Mouse (Mus musculus): Measurements from ENCODE around the gene Dhx34. TPM values are rescaled to one million over a fixed set of nuclear protein-coding genes. Genes with fewer than 3 reads are reported as not detected.

The Dhx34 gene
- total RNA-seq (2023) = 10 to 100 TPM; 28.8 to 32.0 TPM

DNA sequence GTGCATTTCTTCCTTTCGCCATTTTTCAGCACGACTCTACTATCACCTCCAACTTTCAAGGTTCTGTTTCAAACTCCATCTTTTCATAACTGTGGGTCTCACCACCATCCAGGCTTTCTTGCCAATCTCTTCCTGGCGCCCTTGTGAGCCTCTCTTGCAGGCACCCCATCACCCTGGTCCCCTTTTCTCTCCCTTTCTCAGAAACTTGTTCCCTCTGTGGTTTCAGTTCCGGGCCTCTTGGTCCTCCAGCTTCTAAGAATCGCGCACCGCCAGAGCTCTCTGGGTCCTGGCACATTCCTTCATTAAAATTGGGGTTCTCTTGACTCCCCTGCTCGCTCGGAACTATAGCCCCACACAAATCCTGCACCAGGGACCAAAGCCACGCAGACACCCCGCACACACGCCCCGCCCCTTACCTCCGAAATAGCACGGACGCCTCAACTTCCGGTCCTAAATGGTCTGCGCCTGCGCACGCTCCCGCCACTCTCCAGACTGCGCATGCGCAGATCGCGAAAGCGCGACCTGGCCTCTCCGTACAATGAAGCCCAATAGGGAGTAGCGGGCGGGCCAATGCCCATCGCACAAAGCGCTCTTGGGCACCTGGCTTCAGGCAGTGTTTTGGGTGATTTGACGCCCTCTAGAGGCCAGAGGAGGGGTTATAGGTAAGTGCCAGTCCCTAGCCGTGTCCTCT is at the start of gene Dhx34:
Gene Dhx34, minus strand, starts transcription at position 456 of the 691 bp plus-strand sequence.

GRCm38 (mm10) chr7:16259110-16259590 is 37.3 kb upstream of the Dhx34 start, which contains the start of gene C5ar1:
Gene C5ar1 (minus strand): TSS chr7:16259540.

DNA sequence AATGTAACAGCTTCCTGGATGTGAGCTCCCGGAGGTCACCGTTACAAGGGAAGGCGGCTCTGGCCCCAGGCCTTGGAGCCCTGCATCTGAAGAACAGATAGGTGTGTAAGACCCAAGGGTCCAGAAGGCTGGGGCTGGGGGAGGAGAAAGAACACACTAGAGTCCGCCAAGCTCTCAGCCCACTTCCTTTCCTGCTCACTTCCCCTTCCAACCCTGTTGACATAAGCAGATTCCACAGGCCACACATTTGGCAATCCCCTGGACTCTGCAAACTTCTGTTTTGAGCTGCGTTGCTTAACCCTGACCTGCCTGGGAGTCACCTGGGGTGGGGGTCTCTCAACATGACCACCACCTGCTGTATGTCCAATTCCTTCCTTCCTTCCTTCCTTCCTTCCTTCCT is 22.2 kb upstream of the Dhx34 start, which contains the start of gene C5ar2:
Gene C5ar2, minus strand, starts transcription at position 88 of the 400 bp plus-strand sequence.

GRCm38 (mm10) chr7:16174597-16175541 is 47.0 kb downstream of the Dhx34 start, which contains the start of gene Meis3:
Gene Meis3 (plus strand): TSS chr7:16175090.

Other genes starting within 250 kb of the Dhx34 start
- gene Bicra, start 174.1 kb downstream of the Dhx34 start, total RNA-seq (2023) = 10 to 100 TPM; 63.1 to 69.6 TPM
- gene Zfp541, start 160.2 kb downstream of the Dhx34 start, total RNA-seq (2023) = not detected
- 100 to 1,000 TPM; 213 to 236 TPM for gene Napa, start 123.6 kb downstream of the Dhx34 start, total RNA-seq (2023)
- gene Kptn, start 102.1 kb downstream of the Dhx34 start, total RNA-seq (2023) = 10 to 100 TPM; 41.3 to 44.7 TPM
- gene Slc8a2, start 92.2 kb downstream of the Dhx34 start, total RNA-seq (2023) = under 1 TPM; 0.09 TPM
- gene Meis3, start 46.9 kb downstream of the Dhx34 start, total RNA-seq (2023) = 10 to 100 TPM; 44.6 to 58.0 TPM
- under 1 TPM; 0.26 to 0.47 TPM for gene C5ar2, start 22.1 kb upstream of the Dhx34 start, total RNA-seq (2023)
- under 1 TPM in 1 of 2 experiments, not detected in 1; 0.30 TPM for gene C5ar1, start 37.5 kb upstream of the Dhx34 start, total RNA-seq (2023)
- 10 to 100 TPM; 23.9 to 31.5 TPM for gene Inafm1, start 51.6 kb upstream of the Dhx34 start, total RNA-seq (2023)
- 100 to 1,000 TPM; 233 to 246 TPM for gene Ccdc9, start 64.8 kb upstream of the Dhx34 start, total RNA-seq (2023)
- gene Bbc3, start 86.4 kb upstream of the Dhx34 start, total RNA-seq (2023) = 10 to 100 TPM; 29.4 to 34.5 TPM
- 10 to 100 TPM; 58.6 to 76.2 TPM for gene Sae1, start 165.8 kb upstream of the Dhx34 start, total RNA-seq (2023)
- 10 to 100 TPM; 80.5 to 80.9 TPM for gene Zc3h4, start 178.9 kb upstream of the Dhx34 start, total RNA-seq (2023)
- 10 to 100 TPM; 38.7 to 39.4 TPM for gene Tmem160, start 230.7 kb upstream of the Dhx34 start, total RNA-seq (2023)